Mouse (Mus musculus) liver, adult 2 months (tissue): ENCODE measurements around the gene Gm12355.
"Not testable (repeated sequence)": the region's sequence is repeated elsewhere in the genome, so short reads cannot be mapped to it uniquely, and the experiment has no call there.

Experiments
- CTCF ChIP-seq: fragments of 200-500 bp; IDR thresholded peaks from 2 replicates; pipeline ENCODE4 v1.5.1; 2011; ENCODE audit warnings: low read depth, low read length, control low read depth
- POLR2A ChIP-seq: fragments of 200-500 bp; IDR thresholded peaks from 2 replicates; pipeline ENCODE4 v1.6.1; 2011; ENCODE audit warnings: low read length, control low read depth; ENCODE audit not compliant: insufficient read depth; ENCODE audit errors: extremely low read depth

DNA sequence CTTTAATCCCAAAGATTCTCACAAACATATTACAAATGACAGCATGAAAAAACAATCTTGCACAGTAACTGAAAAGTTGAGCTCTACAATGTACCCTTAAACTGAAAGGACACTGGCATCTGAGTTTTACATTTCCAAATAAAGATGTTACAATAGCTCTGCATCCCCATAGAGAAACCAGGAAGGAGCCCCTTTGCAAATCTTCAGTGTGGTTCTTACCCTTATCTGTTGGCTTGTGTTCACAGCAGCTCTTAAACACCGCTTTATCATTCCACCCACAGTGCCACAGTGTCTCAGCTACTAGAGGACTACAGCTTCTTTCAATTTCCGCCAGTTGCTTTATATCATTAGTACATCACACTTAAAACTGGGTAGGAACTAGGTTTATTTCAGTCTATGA is 1.1 kb downstream of the Gm12355 start:
- TF ChIP-seq POLR2A, CTCF: not testable (repeated sequence)
